Mouse (Mus musculus) liver, adult 2 months (tissue): ENCODE measurements at regions not wholly inside any gene's neighbourhood (a gene's known extent, or its start where the extent isn't known, plus 50 kb on each side); places are given as distances from the start of the nearest gene placed in this dataset.

ENCODE experiments used
- CTCF ChIP-seq: fragments of 200-500 bp; IDR thresholded peaks from 2 replicates; pipeline ENCODE4 v1.5.1; 2011; ENCODE audit warnings: low read depth, low read length, control low read depth
- POLR2A ChIP-seq: fragments of 200-500 bp; IDR thresholded peaks from 2 replicates; pipeline ENCODE4 v1.6.1; 2011; ENCODE audit warnings: low read length, control low read depth; ENCODE audit not compliant: insufficient read depth; ENCODE audit errors: extremely low read depth

- TF ChIP-seq POLR2A (no peak), CTCF (no peak)
Observed at GRCm38 (mm10) chr15:12053610-12054009, 56.8 kb upstream of the Sub1 start.
